Mouse (Mus musculus) neural tube, embryonic 12.5 days (tissue): ENCODE measurements around the gene Exosc7. TPM values are rescaled to one million over a fixed set of nuclear protein-coding genes. Genes with fewer than 3 reads are reported as not detected.

Experiments used
- ATAC-seq: fragments of 200-750 bp; cut with Nextera tagmentation; 2 replicates; pipeline ENCODE4 v1.8.0; 2017; ENCODE audit warnings: low read depth, mild to moderate bottlenecking, moderate TSS enrichment, moderate library complexity; ENCODE audit not compliant: low FRiP score
- H3K27ac ChIP-seq: fragments of 300-500 bp; sonication (generic); 2 replicates; pipeline ENCODE4 v1.5.1; 2016
- H3K27me3 ChIP-seq: fragments of 300-500 bp; sonication (generic); replicated peaks from 2 replicates; pipeline ENCODE4 v1.6.1; 2016; ENCODE audit warnings: mild to moderate bottlenecking
- H3K36me3 ChIP-seq: fragments of 300-500 bp; sonication (generic); 2 replicates; pipeline ENCODE4 v1.6.1; 2016; ENCODE audit warnings: mild to moderate bottlenecking
- H3K4me1 ChIP-seq: fragments of 300-500 bp; sonication (generic); 2 replicates; pipeline ENCODE4 v1.6.1; 2016
- H3K4me2 ChIP-seq: fragments of 300-500 bp; sonication (generic); replicated peaks from 2 replicates; pipeline ENCODE4 v1.6.1; 2016; ENCODE audit warnings: mild to moderate bottlenecking
- H3K4me3 ChIP-seq: fragments of 300-500 bp; sonication (generic); 2 replicates; pipeline ENCODE4 v1.5.1; 2016
- H3K9ac ChIP-seq: fragments of 300-500 bp; sonication (generic); 2 replicates; pipeline ENCODE4 v1.6.1; 2016; ENCODE audit warnings: mild to moderate bottlenecking
- H3K9me3 ChIP-seq: fragments of 300-500 bp; sonication (generic); 2 replicates; pipeline ENCODE4 v1.6.1; 2016; ENCODE audit warnings: mild to moderate bottlenecking
- WGBS: fragments of 180-500 bp; shearing (Covaris S2); methylation state at CpG from one replicate; pipeline ENCODE4 v1.1.7; 2016; 5-methylcytosine and 5-hydroxymethylcytosine counted together
- polyA plus RNA-seq: library from polyadenylated mRNA; unstranded; fragments of >200 nt; fragmentation: Nextera tagmentation; extraction: Ambion mirVana; gene quantifications from 2 replicates; pipeline ENCODE4 v1.2.1, GENCODE M21; 2016

Exosc7 gene
- 83.5 and 83.7 TPM in 2 replicates for polyA plus RNA-seq

DNA sequence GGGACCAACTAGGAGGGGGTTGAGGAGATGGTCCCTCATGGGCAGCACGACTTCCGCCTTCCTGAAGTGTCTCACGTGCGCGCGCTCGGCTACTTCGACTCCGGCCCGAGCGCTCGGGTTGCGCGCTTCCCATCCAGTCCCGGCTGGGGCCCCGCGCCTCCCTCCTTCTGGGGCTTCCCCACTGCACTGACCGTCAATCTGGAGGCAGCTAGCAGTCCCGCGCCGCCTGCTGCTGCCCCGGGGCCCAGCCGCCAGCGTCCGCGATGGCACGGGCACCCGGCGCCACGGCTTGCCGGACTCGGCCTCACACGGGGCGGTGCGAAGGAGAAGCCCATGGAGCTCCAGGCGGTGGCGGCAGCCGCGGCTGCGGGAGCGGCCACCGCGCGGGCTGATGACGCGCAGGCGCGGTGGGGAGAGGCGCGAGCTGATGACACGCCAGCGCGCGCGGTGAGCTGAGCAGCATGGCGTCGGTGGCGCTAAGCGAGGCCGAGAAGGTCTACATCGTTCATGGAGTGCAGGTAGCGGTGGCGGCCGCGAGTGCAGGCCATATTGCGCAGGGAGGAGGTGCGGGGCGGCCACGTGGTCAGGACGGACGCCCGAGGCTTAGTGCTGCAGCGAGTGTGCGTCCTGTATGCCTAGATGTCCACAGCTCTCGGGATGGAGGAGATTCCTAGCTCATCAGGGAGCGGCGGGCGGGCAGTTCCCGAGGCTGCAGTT, at the start of gene Exosc7, which contains the start of gene Zdhhc3:
Gene Exosc7, plus strand, starts transcription at position 411 of the 717 bp plus-strand sequence.
Gene Zdhhc3, minus strand, starts transcription at position 401 of the 717 bp plus-strand sequence.
- H3K4me1 ChIP-seq, result peaks cover 16% of the 10 kb centered on the region
- H3K27ac ChIP-seq, result peak within 1 kb of the TSS; percentile 88
- ATAC-seq, result peak; percentile 95
- H3K36me3 ChIP-seq, result peaks cover 10% of the 10 kb centered on the region
- under 1% methylated on average over 74 of the region's 79 CpGs for WGBS
- H3K9me3 ChIP-seq, result no peaks in the 10 kb centered on the region
- peak within 1 kb of the TSS; percentile 90 for H3K4me2 ChIP-seq
- no peaks in the 10 kb centered on the region for H3K27me3 ChIP-seq
- H3K9ac ChIP-seq, result peak within 1 kb of the TSS; percentile 87
- peak within 1 kb of the TSS; percentile 92 for H3K4me3 ChIP-seq

DNA sequence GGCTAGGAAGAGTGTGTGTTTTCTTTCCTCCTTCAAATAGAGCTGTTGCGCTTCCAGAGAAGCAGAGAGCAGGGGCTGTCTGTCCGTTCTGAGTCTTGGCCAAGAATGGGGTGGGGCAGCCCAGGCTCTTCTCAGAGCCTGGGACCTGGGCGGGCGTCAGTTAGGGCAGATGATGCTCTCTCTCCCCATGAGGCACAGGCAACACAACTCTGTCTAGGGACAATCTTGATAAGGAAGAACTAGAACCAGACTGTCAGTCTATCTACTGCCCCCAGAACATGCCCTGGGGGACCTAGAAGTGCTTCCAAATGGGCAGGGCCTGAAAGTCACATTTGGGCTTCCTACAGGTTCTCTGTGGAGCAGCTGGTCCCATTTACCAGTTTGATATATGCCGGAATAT, 33.9 kb upstream of the Exosc7 start:
- ATAC-seq, result no peak
- no peak overlapping the region for H3K9ac ChIP-seq
- WGBS, result 86% methylated on average over 5 of the region's 5 CpGs
- no peak overlapping the region for H3K4me3 ChIP-seq
- H3K36me3 ChIP-seq, result peaks cover 82% of the 10 kb centered on the region
- no peaks in the 10 kb centered on the region for H3K9me3 ChIP-seq
- H3K27ac ChIP-seq, result no peak overlapping the region
- no peaks in the 10 kb centered on the region for H3K4me1 ChIP-seq
- H3K27me3 ChIP-seq, result no peaks in the 10 kb centered on the region
- no peak overlapping the region for H3K4me2 ChIP-seq

DNA sequence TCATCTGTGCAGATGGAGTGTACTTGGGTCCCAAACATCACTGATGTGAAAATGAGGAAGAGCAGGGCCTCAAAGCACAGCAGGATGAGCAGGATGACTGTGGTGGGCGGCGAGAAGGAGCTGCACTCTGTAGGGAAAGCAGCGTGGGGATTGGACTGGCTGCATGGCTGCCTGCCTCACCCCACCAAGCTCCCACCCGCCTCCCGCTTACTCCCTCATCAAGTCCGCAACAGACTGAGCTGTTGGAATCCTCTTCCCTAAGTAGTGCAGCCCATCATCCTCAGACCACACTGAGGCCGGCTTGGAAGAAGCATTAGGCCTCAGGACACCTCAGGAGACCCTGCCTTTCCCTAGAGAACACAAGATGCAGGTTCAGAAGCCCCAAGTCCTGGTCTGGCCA, 32.7 kb upstream of the Exosc7 start:
- 90% methylated on average over 7 of the region's 7 CpGs for WGBS
- no peaks in the 10 kb centered on the region for H3K4me1 ChIP-seq
- H3K9me3 ChIP-seq, result no peaks in the 10 kb centered on the region
- no peak overlapping the region for H3K4me3 ChIP-seq
- no peak overlapping the region for H3K9ac ChIP-seq
- ATAC-seq, result no peak
- H3K36me3 ChIP-seq, result peaks cover 88% of the 10 kb centered on the region
- H3K27me3 ChIP-seq, result no peaks in the 10 kb centered on the region
- H3K27ac ChIP-seq, result no peak overlapping the region
- H3K4me2 ChIP-seq, result no peak overlapping the region

DNA sequence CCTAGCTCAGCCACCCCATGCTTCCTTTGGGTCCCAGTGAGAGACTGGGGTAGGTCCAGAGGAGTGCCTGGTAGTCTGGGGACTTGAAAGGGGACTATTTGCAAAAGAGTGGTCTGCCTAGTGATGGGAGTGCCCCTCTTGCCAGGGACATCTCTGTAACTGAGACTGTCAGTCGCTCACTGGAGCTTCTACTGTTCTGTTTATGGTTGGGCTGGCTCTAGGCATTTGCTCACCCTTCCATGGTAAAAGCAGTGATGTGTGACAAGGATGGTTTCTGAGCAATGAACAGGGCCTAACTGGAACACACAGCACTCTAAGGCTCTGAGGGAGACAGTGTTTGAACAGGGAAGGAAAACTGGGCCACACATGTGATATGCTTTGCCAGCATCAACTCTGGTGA, 32.2 kb upstream of the Exosc7 start:
- no peaks in the 10 kb centered on the region for H3K27me3 ChIP-seq
- no peak overlapping the region for H3K27ac ChIP-seq
- peaks cover 88% of the 10 kb centered on the region for H3K36me3 ChIP-seq
- H3K4me3 ChIP-seq, result no peak overlapping the region
- no peaks in the 10 kb centered on the region for H3K4me1 ChIP-seq
- no peaks in the 10 kb centered on the region for H3K9me3 ChIP-seq
- WGBS, result 79% methylated on average over 1 of the region's 1 CpGs
- no peak for ATAC-seq
- no peak overlapping the region for H3K9ac ChIP-seq
- no peak overlapping the region for H3K4me2 ChIP-seq

DNA sequence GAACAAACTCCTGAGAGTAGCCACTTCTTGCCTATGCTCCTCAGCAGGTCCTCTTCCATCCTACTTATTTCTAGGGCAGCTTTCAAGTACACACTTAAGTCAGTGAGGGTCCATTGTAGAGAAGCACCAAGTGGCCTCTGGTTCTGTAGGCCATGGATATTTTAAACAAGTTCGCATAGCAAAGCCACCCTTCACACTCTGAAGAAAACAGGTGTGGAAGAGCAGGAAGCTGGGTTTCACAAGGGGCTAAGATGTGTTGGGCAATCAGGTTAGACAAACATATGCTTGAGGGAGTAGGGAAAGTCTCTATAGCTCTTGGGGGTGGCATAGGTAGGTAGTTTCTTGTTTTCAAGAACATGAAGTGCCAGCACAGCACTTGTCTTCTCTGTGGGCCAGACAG, 27.6 kb upstream of the Exosc7 start:
- no peaks in the 10 kb centered on the region for H3K4me1 ChIP-seq
- no peak overlapping the region for H3K4me2 ChIP-seq
- H3K36me3 ChIP-seq, result peaks cover 87% of the 10 kb centered on the region
- no peak overlapping the region for H3K9ac ChIP-seq
- ATAC-seq, result no peak
- WGBS, result 91% methylated on average over 1 of the region's 1 CpGs
- no peak overlapping the region for H3K4me3 ChIP-seq
- H3K9me3 ChIP-seq, result no peaks in the 10 kb centered on the region
- no peak overlapping the region for H3K27ac ChIP-seq
- no peaks in the 10 kb centered on the region for H3K27me3 ChIP-seq

DNA sequence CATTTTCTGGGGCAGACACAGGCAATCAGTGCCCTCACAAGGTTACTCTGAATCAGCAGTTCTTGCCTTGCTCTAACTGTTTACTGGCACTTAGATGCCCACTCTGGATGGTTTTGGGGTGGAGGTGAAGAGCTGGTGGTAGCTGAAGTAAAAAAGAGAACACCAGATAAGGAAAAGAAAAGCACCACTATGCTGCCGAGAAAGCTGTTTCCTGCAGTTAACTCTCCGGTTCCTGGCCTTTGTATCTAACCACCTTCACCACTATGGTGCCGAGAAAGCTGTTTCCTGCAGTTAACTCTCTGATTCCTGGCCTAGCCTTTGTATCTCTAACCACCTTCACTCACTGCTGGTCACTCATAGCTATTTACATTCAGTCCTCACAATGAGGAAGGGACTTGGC, 25.5 kb upstream of the Exosc7 start:
- Histone ChIP-seq H3K27ac (no peak overlapping the region), H3K27me3 (no peaks in the 10 kb centered on the region), H3K4me3 (no peak overlapping the region), H3K36me3 (peaks cover 76% of the 10 kb centered on the region), H3K9me3 (no peaks in the 10 kb centered on the region), H3K4me1 (no peaks in the 10 kb centered on the region), H3K4me2 (no peak overlapping the region), H3K9ac (no peak overlapping the region)
- 80% methylated on average over 3 of the region's 3 CpGs for WGBS
- no peak for ATAC-seq

DNA sequence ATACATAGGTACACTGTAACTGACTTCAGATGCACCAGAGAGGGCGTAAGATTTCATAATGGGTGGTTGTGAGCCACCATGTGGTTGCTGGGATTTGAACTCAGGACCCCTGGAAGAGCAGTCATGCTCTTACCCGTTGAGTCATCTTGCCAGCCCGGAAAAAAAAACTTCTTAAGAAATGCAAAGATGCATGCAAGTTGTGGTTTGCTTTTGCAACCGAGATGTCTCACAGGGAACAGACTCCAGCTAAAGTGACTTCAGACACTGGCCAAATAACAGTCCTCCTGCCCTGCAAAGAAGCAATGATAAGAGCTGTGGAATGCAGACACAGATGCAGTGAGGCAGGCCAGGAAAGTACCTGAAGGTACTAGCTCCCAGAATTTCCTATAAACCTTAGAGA, 22.2 kb upstream of the Exosc7 start:
- Histone ChIP-seq H3K27me3 (no peaks in the 10 kb centered on the region), H3K4me1 (no peaks in the 10 kb centered on the region)
- WGBS, result 89% methylated on average over 4 of the region's 4 CpGs

DNA sequence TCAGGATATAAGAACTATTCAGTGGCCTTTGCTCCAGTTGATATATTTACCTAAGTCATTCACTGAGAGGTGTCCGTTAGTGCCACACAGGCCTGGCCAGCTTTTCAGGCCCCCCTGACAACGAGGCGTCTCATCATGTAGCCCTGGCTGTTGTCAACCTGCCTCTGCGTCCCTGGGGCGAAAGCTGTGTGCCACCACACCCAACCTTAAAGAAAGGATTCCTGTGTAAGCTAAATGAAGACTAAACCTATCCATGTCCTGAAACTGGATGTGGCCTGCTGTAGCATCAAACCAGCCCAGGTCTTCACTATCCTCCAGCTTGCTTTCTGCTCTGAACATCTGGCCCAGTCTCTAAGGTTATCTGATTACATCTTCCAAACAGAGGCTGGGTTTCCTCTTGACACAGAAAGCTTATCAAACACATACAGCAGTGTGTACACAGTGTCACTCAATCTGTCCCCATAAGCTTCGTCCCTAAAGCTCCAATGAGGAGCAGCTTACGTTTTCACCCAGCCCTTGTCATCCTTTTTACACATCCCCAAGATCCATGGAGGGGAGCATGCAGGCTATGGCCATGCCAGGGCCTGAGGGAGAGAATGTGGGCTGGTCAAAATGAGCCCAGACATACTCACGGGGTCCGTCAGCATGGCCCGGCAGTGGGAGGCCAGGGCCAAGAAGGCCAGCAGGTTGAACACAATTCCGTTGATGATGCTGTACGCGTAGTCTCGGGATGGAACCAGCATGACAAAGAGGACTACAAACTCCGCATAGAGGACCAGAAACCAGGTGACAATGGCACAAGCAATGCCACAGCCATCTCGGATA, 13.2 kb upstream of the Exosc7 start:
- Histone ChIP-seq H3K9me3 (no peaks in the 10 kb centered on the region), H3K27me3 (no peaks in the 10 kb centered on the region), H3K36me3 (peaks cover 55% of the 10 kb centered on the region), H3K27ac (no peak overlapping the region), H3K4me2 (no peak overlapping the region), H3K4me3 (no peak overlapping the region), H3K4me1 (no peaks in the 10 kb centered on the region), H3K9ac (no peak overlapping the region)
- WGBS, result 96% methylated on average over 16 of the region's 16 CpGs
- no peak for ATAC-seq

More for the DNA sequence above, 22.2 kb upstream of the Exosc7 start:
- ATAC-seq, result no peak
- H3K27ac ChIP-seq, result no peak overlapping the region
- H3K9ac ChIP-seq, result no peak overlapping the region
- H3K36me3 ChIP-seq, result peaks cover 68% of the 10 kb centered on the region
- H3K9me3 ChIP-seq, result no peaks in the 10 kb centered on the region
- H3K4me2 ChIP-seq, result no peak overlapping the region
- H3K4me3 ChIP-seq, result no peak overlapping the region

DNA sequence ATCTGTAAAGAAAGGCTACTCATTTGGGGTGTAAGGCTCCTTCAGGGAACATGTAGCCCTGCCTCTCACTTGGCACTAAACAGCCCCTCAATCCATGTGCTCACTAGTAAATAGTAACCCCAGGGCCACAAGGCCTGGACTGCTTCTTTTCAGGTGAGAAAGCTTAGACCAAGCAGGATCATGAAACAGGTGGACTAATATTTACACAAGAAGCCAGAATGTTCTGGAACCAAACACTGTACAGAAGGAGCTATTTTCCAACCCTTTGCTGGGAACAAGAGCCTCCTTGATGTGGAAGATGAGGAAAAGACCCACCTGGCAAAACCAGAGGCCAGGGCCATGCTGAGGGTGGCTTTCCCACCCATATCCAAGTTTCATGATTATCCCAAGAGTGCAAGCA, 9.6 kb upstream of the Exosc7 start:
- no peak for ATAC-seq
- Histone ChIP-seq H3K9me3 (no peaks in the 10 kb centered on the region), H3K9ac (no peak overlapping the region), H3K27ac (no peak overlapping the region), H3K36me3 (peaks cover 31% of the 10 kb centered on the region), H3K4me2 (no peak overlapping the region), H3K27me3 (no peaks in the 10 kb centered on the region), H3K4me1 (no peaks in the 10 kb centered on the region), H3K4me3 (no peak overlapping the region)

DNA sequence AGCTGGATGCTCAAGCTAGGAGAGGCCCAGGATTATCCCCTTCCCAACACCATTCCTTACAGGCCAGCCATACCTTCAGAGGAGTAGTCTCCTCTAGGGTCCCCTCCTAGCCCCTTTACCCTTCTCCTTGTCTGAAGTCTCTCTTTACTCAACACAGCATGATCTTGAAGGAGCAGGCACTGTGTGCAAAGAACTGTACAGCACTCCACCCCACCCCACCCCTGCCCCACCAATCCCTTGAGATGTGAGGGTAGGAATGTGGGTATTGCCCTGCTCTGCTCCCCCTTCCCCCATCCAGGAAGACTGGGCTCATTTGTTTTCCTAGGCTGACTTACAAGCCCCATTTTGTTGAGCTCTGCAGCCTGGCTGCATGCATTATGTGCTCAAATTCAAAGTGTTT, 8.7 kb upstream of the Exosc7 start:
- Histone ChIP-seq H3K4me2 (no peak overlapping the region), H3K27me3 (no peaks in the 10 kb centered on the region), H3K9ac (no peak overlapping the region), H3K9me3 (no peaks in the 10 kb centered on the region), H3K36me3 (peaks cover 25% of the 10 kb centered on the region), H3K27ac (no peak overlapping the region), H3K4me1 (no peaks in the 10 kb centered on the region), H3K4me3 (no peak overlapping the region)
- ATAC-seq, result no peak

DNA sequence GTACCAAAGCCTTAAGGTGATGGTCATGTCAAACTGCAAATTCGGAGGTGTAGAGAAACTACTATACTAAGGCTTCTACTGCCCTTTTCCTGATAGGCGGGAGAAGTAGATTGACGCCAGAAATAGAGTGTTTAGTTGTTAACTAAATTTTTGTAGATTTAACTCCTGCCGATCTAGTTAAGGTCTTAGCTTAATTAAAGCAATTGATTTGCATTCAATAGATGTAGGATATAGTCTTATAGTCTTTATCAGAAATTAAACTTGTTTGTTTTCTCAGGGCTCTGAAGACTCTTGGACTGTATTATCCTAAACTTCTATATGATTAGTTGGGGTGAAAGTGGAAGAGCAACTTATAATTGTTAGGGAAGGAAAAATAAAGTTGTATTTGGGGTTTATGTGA, 5.8 kb upstream of the Exosc7 start:
- no peak overlapping the region for H3K9ac ChIP-seq
- no peaks in the 10 kb centered on the region for H3K27me3 ChIP-seq
- no peak overlapping the region for H3K27ac ChIP-seq
- peaks cover 9% of the 10 kb centered on the region for H3K4me1 ChIP-seq
- no peak for ATAC-seq
- no peak overlapping the region for H3K4me2 ChIP-seq
- WGBS, result 94% methylated on average over 4 of the region's 4 CpGs
- H3K9me3 ChIP-seq, result no peaks in the 10 kb centered on the region
- H3K36me3 ChIP-seq, result peaks cover 11% of the 10 kb centered on the region
- H3K4me3 ChIP-seq, result no peak overlapping the region

DNA sequence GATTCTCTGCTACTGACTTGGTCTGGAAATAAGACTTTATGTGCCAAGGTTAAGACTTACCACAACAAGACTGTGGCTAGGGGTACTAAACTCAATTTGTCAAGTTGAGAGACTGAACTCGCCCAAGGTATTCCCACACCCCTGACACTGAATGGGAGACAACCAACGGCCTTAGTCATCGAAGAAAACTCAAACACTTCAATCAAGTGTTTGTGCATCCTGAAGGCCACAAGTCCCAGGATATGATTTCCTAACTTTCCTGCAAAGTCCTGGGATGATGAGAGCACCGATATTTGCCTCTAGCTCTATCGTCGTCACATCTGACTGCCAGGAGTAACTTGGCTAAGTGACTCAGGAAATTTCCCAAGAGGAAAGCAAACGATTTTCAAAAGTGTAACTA, 3.8 kb upstream of the Exosc7 start:
- 96% methylated on average over 7 of the region's 7 CpGs for WGBS
- Histone ChIP-seq H3K4me3 (no peak overlapping the region), H3K9ac (no peak overlapping the region), H3K4me1 (peaks cover 16% of the 10 kb centered on the region), H3K27me3 (no peaks in the 10 kb centered on the region), H3K4me2 (no peak overlapping the region), H3K36me3 (peaks cover 11% of the 10 kb centered on the region), H3K27ac (no peak overlapping the region), H3K9me3 (no peaks in the 10 kb centered on the region)
- no peak for ATAC-seq
